Comparison of ENCODE assay signal across 1 mouse cellular context in genomic region chr9:106454888-106455681, GRCm38 (mm10).
TF ChIP-seq lines count a peak whose summit lies in the region.

No protein-coding gene starts in this region.

TF ChIP-seq in ES-E14, 5 proteins besides CTCF, POLR2A, EP300 and RAD21 (continued from another document):
- no peak for TF ChIP-seq ZC3H11A (IDR thresholded peaks at IDR 0.05; ENCODE audit: borderline replicate concordance, low read depth, low read length)
